Mouse (Mus musculus) left cerebral cortex, postnatal 4 days (tissue): ENCODE measurements around the gene Galnt12. TPM values are rescaled to one million over a fixed set of nuclear protein-coding genes. Genes with fewer than 3 reads are reported as not detected.
"Not testable (repeated sequence)": the region's sequence is repeated elsewhere in the genome, so short reads cannot be mapped to it uniquely, and the experiment has no call there.

Experiments
- DNase-seq: peaks from one replicate; pipeline ENCODE4 v3.0.0-alpha.2; 2022
- intact Hi-C: fragments of 180-260 bp; cut with DNase I; formaldehyde crosslinking; loops from one replicate; pipeline ENCODE4 v1.15.1; 2025
- total RNA-seq, 2 experiments: library from RNA; stranded (reverse); gene quantifications; 2 replicates each; pipeline ENCODE4 v1.2.3; 2021

Gene Galnt12
- 1 to 10 TPM; 1.0 to 1.3 TPM for total RNA-seq

DNA sequence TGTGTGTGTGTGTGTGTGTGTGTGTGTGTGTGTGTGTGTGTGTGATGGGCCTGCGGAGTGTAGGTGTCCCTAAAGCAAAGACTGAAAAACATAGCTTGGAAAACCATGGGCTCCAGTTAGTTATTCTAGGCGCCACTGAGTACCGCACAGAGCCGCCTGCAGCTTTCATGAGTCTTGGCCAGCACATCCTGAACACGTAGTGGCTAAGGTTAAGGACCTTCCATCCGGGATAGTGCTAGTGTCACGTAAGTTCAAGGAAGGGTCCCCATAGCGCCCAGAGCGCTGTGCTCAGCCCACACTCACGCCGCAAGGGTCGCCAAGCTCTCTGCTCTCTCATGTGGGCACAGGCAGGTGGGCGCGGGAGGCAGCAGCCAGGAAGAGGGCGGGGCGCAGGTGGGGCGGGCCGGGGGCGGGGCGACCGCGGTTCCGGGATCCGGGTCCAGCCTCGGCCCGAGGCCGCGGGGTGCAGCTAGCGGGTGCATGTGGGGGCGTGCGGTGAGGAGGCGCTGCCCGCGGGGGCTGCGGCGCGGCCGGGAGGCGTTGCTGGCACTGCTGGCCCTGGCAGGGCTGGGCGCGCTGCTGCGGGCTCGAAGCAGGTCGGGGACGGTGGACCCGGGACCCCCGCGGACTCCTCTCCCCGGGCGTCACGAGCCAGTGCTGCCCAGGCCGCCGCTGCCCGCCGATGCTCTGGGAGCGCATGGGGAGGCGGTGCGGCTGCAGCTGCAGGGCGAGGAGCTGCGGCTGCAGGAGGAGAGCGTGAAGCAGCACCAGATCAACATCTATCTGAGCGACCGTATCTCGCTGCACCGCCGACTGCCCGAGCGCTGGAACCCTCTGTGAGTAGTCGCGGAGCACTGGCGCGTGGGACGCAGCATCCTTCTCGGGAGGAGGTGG is at the start of gene Galnt12:
Gene Galnt12 (plus strand): TSS at position 417 of the 894 bp plus-strand sequence.
- intact Hi-C loops = no loop called here

DNA sequence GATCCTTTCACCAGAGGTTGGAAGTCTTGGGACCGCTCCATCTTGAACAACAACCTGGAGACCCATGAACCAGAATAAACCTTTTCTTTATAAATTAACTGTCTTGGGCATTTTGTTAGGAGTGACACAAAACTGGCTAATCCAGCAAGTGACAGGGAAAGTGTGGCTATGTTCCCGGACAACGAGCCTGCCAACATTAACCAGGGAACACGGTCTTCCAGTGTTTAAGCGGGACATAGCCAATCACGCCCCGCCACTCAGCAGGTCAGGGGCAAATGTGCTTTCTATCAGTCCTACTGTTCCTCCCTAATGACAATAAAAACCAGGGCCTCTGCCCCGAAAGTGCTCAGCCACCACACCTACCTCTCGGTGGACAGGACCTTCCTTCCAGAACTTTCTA is 47.8 kb upstream of the Galnt12 start:
- intact Hi-C loops = no loop called here
- peak; percentile 23 for DNase-seq

More for the DNA sequence above, at the start of gene Galnt12:
- DNase-seq = peak; percentile 18

DNA sequence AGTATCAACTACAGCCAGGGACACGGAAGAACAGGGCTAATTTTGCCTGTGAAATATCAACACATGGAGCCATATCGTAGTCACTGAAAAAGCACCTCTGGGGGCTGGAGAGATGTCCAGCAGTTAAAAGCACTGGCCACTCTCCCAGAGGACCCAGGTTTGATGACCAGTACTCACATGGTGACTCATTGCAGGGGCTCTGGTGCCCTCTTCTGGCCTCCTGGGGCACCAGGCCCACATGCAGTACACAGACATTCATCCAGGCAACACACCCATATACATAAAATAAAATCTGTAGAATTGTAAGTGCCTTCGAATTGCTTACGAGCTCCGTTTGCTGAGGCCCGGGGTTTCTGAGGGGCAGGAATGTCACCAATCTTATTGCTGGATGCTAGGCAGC is 44.7 kb upstream of the Galnt12 start:
- intact Hi-C loops = no loop called here
- DNase-seq = no peak

DNA sequence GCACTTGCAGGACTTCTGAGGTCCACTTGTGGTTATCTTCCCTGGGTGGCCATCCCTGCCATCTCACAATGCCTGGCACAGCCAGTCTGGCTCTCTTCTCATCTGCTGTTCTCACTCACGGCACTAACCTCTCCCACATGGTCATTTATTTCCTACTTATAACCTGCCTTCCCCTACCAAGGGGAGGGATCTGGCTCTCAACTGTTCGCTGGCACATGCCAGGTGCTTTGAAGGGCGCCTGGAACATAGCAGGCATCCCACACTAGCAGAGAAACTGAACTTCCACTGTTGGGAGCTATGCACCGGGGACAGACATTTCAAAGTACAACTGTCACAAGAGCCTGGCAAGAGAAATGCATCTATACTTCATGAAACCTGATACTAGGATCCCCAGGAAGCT is 43.9 kb upstream of the Galnt12 start:
- DNase-seq = no peak
- intact Hi-C loops = no loop called here

DNA sequence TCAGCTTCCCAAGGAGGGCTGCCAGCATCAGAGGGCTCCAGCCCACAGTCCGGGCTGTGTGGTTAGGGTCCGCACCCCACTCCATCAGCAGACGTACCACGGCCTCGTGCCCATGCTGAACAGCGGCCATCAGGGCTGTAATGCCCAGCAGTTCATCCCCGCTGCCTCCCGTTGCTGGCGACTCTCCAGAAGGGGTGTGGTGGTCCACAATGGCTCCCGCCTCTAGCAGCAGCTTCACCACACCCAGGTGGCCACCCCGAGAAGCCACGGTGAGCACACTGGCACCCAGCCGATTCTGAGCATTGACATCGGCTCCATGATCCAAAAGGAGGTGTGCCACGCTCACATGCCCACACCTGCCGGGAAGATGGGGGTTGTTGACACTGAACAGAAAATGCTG is 42.5 kb upstream of the Galnt12 start:
- intact Hi-C loops = no loop called here
- DNase-seq = peak; percentile 34

DNA sequence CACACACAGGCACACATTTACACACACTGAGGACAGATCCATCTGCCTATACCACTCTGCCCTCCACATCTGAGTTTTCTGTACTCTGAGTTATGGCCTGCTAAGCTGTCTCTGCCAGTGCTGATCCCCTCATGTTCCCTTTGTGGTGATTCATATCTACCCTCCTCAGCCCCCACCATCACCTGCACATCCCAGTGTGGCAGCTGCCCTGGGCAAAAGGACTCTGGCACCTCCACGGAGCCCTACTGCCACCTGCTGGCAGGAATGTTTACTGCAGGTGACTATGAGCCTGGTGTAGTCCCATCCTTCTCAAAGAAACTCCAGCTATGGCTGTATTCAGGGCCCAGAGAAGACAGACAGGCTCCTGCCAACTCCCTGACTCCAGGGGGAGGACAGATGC is 41.5 kb upstream of the Galnt12 start:
- DNase-seq = peak; percentile 90
- intact Hi-C loops = no loop called here

DNA sequence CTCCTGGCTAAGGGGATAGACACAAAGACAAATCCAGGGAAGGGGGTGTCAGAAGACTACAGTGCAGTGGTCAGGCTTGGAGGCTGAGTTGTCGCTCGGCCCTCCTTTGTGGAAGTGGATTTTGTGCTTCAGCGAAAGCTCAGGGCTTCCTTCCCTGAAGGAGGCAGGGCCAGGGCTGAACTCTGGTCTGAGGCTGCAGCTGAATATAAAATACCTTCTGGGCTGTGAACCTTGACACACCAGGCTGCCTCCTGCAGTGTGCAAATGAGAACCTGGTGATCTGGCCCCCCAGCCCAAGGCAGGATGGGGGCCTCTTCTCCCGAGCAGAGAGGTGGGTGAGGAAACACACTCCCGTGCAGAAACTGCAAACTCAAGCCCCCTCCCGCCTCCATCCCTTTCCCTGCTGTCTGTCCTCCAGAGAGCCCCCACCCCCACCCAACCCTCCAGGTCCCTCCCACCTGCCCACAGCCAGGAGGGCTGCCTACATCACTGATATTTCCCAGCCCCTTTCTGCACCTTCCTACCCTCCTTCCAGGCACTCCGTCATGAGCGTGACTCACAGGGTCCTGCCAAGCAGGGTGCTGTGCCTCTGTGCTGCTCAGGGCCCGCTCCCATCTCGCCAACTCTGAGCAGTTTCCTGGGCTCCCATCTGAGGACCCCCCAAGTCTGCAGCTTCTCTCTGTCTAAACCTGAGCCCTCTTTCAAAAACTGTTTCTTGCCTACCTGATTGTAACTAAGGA is 40.9 kb upstream of the Galnt12 start:
- intact Hi-C loops = no loop called here
- no peak for DNase-seq

DNA sequence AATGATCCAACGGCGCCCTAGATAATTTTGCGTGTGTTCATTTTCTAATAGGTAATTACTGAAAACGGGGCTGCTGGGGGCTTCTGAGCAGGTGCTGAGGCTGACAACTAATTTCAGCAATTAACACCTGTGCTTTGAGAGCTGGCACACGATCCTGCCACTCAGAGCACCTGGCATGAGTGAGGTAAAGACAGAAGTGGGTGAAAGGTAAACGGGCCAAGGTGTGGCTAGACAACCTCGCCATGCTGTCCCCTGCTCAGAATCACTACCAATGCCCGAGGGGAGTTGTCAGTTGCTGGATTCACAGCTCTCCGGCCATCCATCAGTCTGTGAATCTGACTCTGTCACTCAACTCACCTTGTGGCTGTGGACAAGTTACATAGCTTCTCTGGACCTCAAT is 39.8 kb upstream of the Galnt12 start:
- DNase-seq = no peak

DNA sequence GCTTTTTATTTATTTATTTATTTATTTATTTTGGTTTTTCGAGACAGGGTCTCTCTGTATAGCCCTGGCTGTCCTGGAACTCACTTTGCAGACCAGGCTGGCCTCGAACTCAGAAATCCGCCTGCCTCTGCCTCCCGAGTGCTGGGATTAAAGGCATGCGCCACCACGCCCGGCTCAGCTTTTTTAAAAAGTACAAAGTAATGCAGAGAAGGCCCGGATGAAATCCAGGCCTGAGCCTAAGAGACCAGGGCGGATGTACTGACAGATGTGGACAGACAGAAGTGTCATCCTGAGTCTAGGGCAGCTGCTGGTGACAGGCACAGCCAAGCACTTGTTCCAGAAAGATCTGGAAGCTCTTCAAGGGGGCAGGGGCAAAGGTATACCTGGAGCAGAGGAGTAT is 36.5 kb upstream of the Galnt12 start:
- intact Hi-C loops, DNase-seq: not testable (repeated sequence)

More for the DNA sequence above, 39.8 kb upstream of the Galnt12 start:
- intact Hi-C loops = no loop called here

DNA sequence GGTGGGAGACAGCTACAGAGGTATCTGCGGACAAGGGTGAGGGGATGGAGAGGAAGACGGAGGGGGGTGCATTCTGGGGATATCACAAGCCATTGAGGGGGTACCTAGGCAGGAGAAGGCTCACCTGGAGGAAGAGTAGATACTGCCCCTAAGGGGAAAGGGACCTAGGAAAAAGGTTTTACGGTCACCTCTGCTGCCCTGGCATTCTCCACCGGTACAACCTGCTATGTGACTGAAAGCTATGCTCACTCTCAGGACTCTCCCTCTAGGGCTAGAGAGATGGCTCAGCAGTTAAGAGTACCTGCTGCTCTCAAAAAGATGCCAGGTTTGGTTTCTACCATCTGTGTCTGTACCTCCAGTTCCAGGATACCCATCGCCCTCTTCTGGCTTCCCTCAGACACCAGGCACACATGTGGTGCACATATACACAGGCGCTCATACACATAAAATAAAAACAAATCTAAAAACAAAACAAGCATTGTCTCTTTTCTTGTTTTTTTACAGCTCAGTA is 36.1 kb upstream of the Galnt12 start:
- intact Hi-C loops = no loop called here
- no peak for DNase-seq

DNA sequence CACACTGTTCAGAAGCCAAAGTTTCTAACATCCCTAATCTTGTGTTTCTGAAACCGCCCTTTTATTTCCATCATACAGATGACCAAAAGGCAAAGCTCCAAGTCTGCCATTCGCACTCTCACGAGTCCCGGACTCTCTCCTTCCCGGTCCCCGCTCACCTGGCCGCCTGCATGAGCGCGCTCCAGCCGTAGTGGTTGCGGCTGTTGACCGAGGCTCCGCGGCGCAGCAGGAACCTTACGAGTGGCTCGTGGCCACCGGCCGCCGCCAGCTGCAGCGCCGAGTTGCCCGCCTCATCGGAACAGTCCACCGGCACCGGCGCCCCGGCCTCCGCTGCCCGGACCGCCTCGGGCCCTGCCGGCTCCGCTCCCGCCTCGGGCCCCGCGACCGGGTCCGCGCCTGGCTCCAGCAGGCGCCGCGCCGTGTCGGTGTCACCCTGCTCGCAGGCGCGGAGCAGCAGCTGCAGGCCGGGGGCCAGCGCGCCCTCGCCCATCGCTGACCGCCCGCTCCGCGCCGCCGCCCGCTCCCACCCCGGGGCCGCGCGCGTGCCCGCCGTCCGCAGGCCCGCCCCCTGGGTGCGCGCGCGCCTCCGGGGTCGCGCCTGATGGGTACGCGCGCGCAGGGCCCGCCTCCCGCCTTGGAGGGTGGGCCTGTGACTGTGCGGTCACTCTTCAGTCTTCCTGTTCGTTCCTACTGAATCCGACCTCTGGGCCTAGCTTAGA is 34.8 kb upstream of the Galnt12 start, which contains the start of gene Anks6:
Gene Anks6 (minus strand): TSS at position 637 of the 719 bp plus-strand sequence.
- intact Hi-C loops = no loop called here
- peak; percentile 83 for DNase-seq

DNA sequence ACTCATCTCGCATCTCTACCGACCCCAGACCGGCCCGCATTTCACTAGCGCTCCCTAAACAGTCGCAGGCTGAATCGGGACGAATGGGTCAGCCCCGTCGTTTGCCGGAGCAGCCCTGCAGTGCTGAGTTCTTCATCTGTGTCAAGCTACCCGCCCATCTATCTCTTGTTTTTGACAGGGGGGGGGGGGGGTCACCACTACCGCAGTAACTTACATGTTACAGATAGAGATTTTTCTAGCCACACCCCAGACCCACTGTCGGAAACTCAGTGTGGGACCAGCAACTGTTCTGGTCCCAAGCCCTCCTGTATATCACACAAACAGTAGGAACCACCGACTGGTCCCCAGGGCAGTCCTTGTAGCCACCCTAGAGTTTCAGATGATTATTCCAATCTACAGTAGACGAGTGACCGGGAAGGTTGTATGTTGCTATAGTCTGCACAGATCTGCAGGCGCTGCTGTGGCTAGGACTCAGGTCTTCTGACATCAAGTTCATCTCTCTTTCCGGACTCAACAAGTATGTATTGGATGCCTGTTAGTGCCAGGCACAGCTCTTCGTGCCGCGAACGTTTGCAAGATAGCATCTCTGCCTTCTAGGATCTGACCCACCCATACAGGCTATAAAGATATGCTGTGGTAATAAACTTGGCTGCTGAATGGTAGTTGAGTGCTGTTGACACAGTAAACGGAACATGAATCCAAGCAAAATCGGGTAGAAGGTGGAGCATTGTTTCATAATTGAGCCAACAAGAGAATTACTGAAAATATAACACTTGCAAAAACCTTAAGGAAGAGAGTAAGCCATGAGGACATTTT is 34.0 kb upstream of the Galnt12 start:
- intact Hi-C loops = no loop called here
- no peak for DNase-seq

DNA sequence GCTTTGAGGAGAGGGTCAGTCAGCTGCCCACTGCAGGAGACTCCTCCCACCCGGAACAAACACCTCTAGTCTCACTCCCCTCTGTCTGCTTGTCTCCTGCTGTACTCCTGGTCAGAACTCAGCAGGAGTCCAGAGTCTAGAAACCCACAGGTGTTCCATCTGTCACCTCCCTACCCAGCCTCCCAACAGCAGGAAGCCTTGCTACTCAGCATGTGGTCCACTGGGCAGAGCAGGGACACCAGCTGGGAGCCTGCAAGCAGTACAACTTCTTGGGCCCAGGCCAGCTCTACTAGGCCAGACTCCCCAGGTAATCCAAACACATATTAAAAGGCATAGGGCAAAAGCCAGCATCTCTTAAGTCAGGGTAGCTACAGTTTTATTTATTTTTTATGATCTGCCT is 30.8 kb upstream of the Galnt12 start:
- DNase-seq = peak; percentile 29
- intact Hi-C loops = no loop called here

DNA sequence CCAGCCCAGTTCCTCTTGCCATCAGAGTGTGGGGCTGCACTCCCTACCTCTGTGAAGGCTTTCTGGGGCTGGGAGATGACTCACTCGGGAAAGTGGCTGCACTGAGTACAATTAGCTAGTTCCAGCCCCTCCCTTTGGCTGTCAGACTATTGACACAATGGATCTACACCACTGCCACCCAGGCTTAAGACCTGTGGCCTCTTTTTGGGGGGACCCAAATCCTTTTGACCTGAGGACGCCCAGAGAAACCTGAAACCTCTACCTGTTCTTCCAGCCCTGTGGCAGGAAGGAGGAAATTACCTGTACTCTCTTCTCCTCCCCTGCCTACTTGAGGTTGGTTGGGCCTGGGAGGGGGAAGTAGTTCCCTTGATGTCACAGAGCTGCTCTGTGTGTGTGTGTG is 16.7 kb upstream of the Galnt12 start:
- intact Hi-C loops = no loop called here
- DNase-seq = no peak

DNA sequence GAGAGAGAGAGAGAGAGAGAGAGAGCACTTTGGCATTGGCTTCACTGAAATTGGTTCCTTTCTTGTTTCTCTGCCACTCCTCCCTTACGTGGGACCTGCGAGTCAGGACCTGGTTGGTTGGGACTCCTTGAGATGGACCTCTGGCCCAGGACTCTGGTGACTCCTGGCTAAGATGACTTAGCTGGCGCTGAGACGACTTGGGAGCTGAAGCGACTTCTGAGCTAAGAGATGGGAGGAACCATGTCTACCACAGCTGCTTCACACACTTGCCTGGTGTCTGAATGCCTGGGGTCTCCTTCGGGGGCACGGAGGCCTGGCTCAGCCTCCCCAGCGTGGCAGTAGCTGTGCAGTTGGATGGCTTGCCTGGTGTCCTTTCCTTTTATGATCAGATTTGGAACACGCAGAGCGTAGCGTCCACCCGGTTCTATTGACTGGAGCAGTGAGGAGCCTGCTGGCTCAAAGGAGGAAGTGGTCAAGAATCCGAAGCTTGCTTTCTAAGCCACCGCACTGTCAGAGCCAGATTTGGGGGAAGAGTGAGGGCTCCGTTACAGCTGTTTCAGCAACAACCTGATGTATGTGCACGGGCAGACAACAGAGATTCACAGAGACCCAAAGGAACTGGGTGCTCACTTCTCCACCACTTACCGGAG is 11.6 kb upstream of the Galnt12 start:
- intact Hi-C loops = no loop called here

DNA sequence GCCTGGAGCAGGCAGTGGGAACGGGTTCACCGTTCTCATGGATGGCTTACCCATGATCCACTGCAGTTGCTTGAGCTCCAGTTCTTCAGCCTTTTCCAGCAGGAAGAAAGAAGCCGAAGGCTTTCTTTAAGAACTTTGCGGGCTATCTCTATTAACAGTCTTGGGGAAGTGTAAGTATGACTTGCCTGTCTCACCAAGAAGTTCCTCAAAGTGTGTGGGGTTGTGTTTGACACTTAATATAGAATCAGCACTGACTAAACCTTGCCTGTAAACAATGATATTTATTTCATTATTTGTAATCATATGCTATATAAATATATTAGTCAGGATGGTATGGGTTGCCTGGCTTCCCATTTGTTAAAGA is 11.1 kb upstream of the Galnt12 start:
- DNase-seq = no peak
- intact Hi-C loops = no loop called here

More for the DNA sequence above, 11.6 kb upstream of the Galnt12 start:
- no peak for DNase-seq

DNA sequence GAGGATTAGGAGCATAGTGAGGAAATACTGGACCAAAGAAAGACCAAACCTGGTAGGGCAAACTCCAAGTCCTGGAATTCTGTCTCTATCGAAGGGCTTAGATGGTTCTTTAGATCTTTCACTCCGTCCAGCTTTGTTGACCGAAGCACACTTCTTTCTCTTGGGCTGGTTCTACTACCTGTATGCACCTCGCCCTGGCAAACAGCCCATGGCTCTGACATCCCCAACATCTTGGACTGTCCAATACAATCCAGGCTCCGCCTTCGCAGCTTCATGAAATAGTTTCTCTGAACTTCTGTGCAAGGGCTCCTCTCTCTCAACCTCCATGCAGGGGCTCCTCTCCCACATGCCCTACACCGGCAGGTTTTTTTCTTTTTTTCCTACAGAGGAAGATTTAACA is 7.9 kb upstream of the Galnt12 start:
- no peak for DNase-seq
- intact Hi-C loops = no loop called here

DNA sequence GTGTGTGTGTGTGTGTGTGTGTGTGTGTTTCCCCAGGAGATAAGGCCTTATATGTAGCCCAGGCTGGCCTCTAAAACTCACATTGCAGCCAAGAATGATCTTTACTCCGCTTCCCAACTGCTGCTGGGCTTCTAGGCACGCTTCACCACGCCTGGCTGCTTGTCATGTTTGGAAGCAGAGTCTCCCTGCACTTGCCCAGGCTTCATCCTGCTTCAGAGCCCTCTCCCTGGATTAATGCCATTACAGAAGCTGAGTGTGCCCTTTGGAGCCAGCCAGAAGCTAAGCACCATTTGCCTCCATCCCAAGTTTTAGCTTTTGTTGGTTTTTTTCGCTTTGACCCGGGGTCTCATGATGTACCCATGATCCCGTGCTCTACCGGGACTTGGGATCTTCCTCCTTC is 3.0 kb upstream of the Galnt12 start:
- intact Hi-C loops = no loop called here
- DNase-seq = peak; percentile 17

DNA sequence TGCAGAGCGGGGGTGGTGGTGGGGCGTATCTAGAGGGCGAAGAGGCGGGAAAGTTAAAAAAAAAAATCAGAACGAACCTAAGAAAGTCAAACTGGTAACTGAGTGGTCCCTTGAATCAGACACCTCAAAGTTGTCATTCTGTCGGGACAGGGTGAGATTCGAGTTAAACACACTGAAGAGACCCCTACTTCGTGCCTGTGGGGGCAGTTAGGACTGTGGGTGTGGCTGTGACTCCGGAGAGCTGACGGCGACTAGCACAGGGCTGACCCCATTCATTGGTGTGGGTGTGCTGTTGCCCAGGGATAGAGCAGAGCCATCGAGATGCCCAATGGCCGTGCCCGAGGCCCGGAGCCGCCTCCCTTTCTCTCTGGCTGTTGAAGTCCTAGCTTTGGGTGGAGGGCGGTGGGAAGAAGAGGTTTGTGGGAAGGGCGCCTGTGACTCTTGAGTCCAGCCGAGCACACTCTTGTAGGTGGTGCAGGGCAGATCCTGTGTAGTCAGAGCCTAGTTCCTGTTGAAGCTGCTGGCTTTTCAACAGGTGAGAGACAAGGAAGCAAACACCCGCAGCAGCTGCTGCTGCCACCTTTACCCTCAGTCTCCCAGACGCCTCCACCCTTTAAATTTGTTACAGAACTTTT is 795 bp downstream of the Galnt12 start:
- intact Hi-C loops = no loop called here
- no peak for DNase-seq
